Mouse (Mus musculus) small intestine, adult 2 months (tissue): ENCODE data around the gene Rimbp3. TPM values are rescaled to one million over a fixed set of nuclear protein-coding genes. Genes with fewer than 3 reads are reported as not detected.
A peak's percentile ranks its signal among the peaks of the same experiment; 100 is the strongest.

Experiments used
- H3K27ac ChIP-seq: fragments of 200-500 bp; 2 replicates; pipeline ENCODE4 v1.5.1; 2012; ENCODE audit warnings: low read depth, low read length, control low read depth, inconsistent platforms; ENCODE audit not compliant: insufficient read depth
- H3K27me3 ChIP-seq: fragments of 200-500 bp; 2 replicates; pipeline ENCODE4 v1.6.1; 2012; ENCODE audit warnings: mild to moderate bottlenecking, moderate library complexity, low read length, inconsistent platforms; ENCODE audit not compliant: control insufficient read depth, insufficient read depth
- H3K36me3 ChIP-seq: fragments of 200-500 bp; 2 replicates; pipeline ENCODE4 v1.6.1; 2012; ENCODE audit warnings: mild to moderate bottlenecking, low read length, control low read depth, inconsistent platforms; ENCODE audit not compliant: control insufficient read depth, insufficient read depth
- H3K4me1 ChIP-seq: fragments of 200-500 bp; 2 replicates; pipeline ENCODE4 v1.6.1; 2012; ENCODE audit warnings: low read length, inconsistent platforms, mixed read lengths; ENCODE audit not compliant: control insufficient read depth, insufficient read depth, insufficient read length
- H3K4me3 ChIP-seq: fragments of 200-500 bp; 2 replicates; pipeline ENCODE4 v1.5.1; 2012; ENCODE audit warnings: low read depth, mild to moderate bottlenecking, control low read depth, inconsistent platforms, low read length, moderate library complexity
- CTCF ChIP-seq: fragments of 200-500 bp; IDR thresholded peaks from 2 replicates; pipeline ENCODE4 v1.5.1; 2012; ENCODE audit warnings: low read depth, mild to moderate bottlenecking, control low read depth, inconsistent platforms, low read length, moderate library complexity, mixed read lengths; ENCODE audit not compliant: insufficient replicate concordance, insufficient read length; ENCODE audit errors: extremely low read depth
- POLR2A ChIP-seq: fragments of 200-500 bp; IDR thresholded peaks from 2 replicates; pipeline ENCODE4 v1.6.1; 2012; ENCODE audit warnings: low read depth, mild to moderate bottlenecking, control low read depth, inconsistent platforms, low read length, moderate library complexity
- WGBS: fragments of 180-500 bp; shearing (Covaris S2); methylation state at CpG from one replicate; pipeline ENCODE4 v1.1.7; 2018; 5-methylcytosine and 5-hydroxymethylcytosine counted together
- polyA plus RNA-seq: library from polyadenylated mRNA; depleted of rRNA; stranded (reverse); fragments of >200 nt; gene quantifications from 2 replicates; pipeline ENCODE4 v1.2.3, GENCODE M21; 2012

Gene Rimbp3
- polyA plus RNA-seq, 1 experiment: 0.04 TPM

- WGBS: under 1% methylated on average over 62 of the region's 62 CpGs
- Histone ChIP-seq H3K4me1 (peaks cover 26% of the 10 kb centered on the region), H3K27me3 (no peaks in the 10 kb centered on the region), H3K36me3 (no peaks in the 10 kb centered on the region), H3K27ac (peak overlapping the region; percentile 11), H3K4me3 (peak overlapping the region; percentile 89)
- TF ChIP-seq CTCF (no peak), POLR2A (no peak)
Measured at GRCm38 (mm10) chr16:17233702-17234498, 25.5 kb downstream of the Rimbp3 start.

DNA sequence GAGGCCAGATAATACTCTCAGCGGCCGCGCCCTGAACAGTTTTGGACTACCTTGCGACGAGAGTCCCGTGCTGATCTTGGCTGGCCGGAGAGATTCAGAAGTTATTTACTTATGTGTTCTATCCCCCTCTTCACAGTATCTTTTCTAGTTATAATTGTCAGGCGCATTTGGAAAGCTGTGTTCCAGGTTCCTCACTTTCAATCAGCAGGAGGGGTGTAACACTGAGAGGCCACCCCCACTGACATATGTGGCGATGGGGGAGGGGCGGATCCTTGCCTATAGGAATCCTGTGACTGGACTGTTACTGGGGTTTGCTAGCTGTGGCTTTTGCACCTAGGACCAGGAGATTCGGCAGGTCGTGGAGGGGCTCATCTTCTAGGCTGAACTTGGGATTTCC lies 26.1 kb downstream of the Rimbp3 start:
- 4% methylated on average over 12 of the region's 12 CpGs for WGBS
- Histone ChIP-seq H3K4me1 (peaks cover 30% of the 10 kb centered on the region), H3K36me3 (no peaks in the 10 kb centered on the region), H3K27me3 (no peaks in the 10 kb centered on the region), H3K4me3 (peak overlapping the region; percentile 89), H3K27ac (no peak overlapping the region)
- no peak for TF ChIP-seq POLR2A
- TF ChIP-seq CTCF: no peak

- WGBS: 11% methylated on average over 9 of the region's 9 CpGs
- H3K27me3 ChIP-seq: no peaks in the 10 kb centered on the region
- no peak overlapping the region for H3K4me3 ChIP-seq
- H3K4me1 ChIP-seq: peaks cover 35% of the 10 kb centered on the region
- no peaks in the 10 kb centered on the region for H3K36me3 ChIP-seq
- H3K27ac ChIP-seq: 0 out of 2 replicates have a peak overlapping the region, but pooled peaks have one; percentile 18
- no peak for TF ChIP-seq CTCF
- TF ChIP-seq POLR2A: no peak
Measured at GRCm38 (mm10) chr16:17234916-17235665, 26.7 kb downstream of the Rimbp3 start.

DNA sequence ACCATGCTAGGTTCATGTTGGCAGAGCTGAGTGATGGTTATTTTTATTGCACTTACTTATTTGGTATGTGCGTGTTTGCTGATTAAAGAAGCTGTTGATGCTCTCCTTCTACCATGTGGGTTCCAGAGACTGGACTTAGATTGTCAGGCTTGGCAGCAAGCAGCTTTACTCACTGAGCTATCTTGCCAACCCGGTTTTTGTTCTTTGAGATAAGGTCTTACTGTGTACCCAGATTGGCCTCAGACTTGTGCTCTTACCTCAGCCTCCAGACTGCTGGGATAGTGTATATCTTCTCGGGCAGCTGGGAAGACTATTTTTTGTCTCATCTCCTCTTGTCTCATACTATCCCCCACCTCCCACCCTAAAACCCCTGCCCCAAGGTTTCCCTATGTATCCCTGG lies 29.2 kb downstream of the Rimbp3 start:
- WGBS: 18% methylated on average over 3 of the region's 3 CpGs
- no peak overlapping the region for H3K27ac ChIP-seq
- no peak overlapping the region for H3K4me3 ChIP-seq
- no peak for TF ChIP-seq CTCF
- no peak for TF ChIP-seq POLR2A
- H3K27me3 ChIP-seq: no peaks in the 10 kb centered on the region
- no peaks in the 10 kb centered on the region for H3K36me3 ChIP-seq
- peaks cover 36% of the 10 kb centered on the region for H3K4me1 ChIP-seq

DNA sequence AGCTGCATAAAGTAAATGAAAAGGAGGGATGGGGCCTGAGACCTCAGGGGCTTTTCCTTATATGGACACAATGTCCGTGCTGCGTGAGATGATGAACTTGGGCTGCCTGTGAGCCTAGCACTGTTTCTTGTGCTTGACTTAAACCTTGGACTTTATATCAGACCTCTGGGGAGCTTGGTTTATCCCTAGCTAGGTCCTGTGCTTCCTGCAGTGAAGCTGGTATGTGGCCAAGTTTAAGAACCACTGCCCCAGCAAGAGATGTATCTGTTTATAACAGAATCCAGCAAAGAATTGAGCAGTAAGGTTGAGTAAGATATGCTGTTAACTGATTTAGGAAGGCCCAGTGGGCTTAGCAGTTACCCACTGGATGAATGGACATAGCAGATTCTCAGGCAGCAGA lies 31.0 kb downstream of the Rimbp3 start:
- Histone ChIP-seq H3K27ac (no peak overlapping the region), H3K27me3 (no peaks in the 10 kb centered on the region), H3K36me3 (no peaks in the 10 kb centered on the region), H3K4me1 (peaks cover 40% of the 10 kb centered on the region), H3K4me3 (no peak overlapping the region)
- no peak for TF ChIP-seq POLR2A
- no peak for TF ChIP-seq CTCF
- WGBS: 19% methylated on average over 2 of the region's 2 CpGs

DNA sequence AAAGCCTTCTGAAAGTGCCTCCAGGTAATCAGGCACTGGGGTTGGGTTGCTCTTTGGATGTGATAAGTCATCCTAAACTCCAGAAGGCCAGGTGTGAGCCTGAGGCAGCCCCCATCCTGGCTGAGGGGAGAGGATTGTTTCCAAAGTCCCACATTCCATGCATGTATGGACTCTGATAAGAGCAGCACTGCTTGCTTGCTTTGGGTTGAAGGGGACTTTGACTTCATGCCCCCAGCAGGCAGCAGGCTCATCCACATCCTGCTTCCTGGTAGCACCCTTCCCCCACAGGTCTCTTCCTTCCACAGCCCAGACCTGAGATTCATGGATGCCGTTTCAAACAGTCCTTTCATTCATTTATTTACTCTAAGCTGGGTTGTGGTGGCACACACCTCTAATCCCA lies 35.3 kb downstream of the Rimbp3 start:
- no peaks in the 10 kb centered on the region for H3K36me3 ChIP-seq
- H3K4me3 ChIP-seq: no peak overlapping the region
- H3K4me1 ChIP-seq: peaks cover 27% of the 10 kb centered on the region
- 6% methylated on average over 1 of the region's 1 CpGs for WGBS
- H3K27me3 ChIP-seq: no peaks in the 10 kb centered on the region
- H3K27ac ChIP-seq: peak overlapping the region; percentile 40; the same call in 1 of the 2 replicates
- no peak for TF ChIP-seq POLR2A
- no peak for TF ChIP-seq CTCF

DNA sequence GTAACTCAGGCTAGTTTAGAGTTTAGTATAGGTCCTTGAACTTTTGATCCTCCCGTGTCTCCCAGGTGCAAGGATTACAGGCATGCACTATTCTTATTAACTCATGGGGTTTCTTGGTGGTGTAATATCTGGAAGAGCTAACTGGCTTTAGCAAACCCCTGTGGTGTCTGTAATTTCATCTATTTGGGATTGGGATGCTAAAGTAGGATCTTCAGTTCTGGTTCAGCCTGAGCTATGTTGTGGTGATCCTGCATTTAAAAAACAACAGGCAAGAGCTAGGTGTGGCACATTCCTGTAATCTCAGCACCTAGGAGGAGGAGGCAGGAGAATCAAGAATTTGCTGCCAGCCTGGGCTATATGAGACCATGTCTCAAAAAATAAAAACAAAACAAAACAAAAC lies 36.6 kb downstream of the Rimbp3 start:
- Histone ChIP-seq H3K4me3 (no peak overlapping the region), H3K36me3 (no peaks in the 10 kb centered on the region), H3K27me3 (no peaks in the 10 kb centered on the region), H3K4me1 (peaks cover 22% of the 10 kb centered on the region), H3K27ac (no peak overlapping the region)
- no peak for TF ChIP-seq CTCF
- TF ChIP-seq POLR2A: no peak
- 22% methylated on average over 1 of the region's 1 CpGs for WGBS
